Mouse (Mus musculus): Measurements from ENCODE around the gene Lta. TPM values are rescaled to one million over a fixed set of nuclear protein-coding genes. Genes with fewer than 3 reads are reported as not detected.

Gene Lta
- polyA plus RNA-seq, 1 experiment, result 1.1 TPM

DNA sequence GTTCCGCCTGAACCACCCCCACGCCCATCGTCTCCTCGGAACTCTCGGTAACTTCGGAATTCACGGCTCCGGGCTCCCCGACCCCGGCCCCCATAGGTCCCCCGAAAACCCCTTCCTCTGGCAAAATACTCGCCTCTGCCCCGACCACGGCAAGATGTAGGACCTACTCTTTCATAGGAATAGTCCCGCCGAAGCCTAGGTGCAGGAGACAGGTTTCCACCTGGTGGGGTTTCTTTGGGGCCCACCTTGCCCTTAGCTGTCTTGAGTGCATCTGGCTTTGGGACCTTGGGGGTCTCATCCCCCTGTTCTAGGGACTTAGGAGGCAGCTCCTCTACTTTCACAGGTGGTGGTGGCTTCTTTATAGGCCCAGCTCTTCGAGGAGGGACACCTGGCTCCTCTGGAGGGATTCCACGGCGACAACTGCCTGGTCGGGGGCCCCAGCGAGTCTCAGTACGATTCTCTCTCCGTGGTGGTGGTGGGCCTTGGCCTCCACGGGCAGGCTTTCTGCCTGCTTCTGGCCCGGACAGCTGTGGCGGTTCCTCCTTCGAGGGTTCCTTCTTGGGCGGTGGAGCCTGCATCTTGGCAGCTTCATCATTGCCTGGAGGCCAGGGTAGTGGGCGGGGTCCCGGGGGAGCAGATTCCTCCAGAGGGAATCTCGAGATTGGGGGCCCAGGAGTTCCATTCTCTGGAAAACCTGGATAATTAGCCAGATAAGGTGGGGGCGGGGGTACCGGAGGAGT, 48.5 kb downstream of the Lta start:
- Histone ChIP-seq H3K27ac (ENCODE audit: insufficient read depth, low read depth, low read length) (no peak overlapping the region), H3K36me3 (ENCODE audit: control insufficient read depth, insufficient read depth, low read length) (peaks cover 44% of the 10 kb centered on the region), H3K4me3 (ENCODE audit: insufficient read depth, low read depth, low read length) (no peak overlapping the region), H3K27me3 (replicated peaks; ENCODE audit: control insufficient read depth, insufficient read depth, low read length) (no peaks in the 10 kb centered on the region), H3K4me1 (ENCODE audit: control insufficient read depth, insufficient read depth, low read length) (peaks cover 2% of the 10 kb centered on the region; the same call in 1 of the 2 replicates)
- no peak for DNase-seq
- TF ChIP-seq POLR2A (IDR thresholded peaks at IDR 0.05; ENCODE audit: low read depth, low read length), result no peak
- no peak for TF ChIP-seq CTCF (conservative IDR thresholded peaks at IDR 0.05; ENCODE audit: insufficient read depth, insufficient read length, low read depth, low read length)
- 84% methylated on average over 33 of the region's 33 CpGs for WGBS

DNA sequence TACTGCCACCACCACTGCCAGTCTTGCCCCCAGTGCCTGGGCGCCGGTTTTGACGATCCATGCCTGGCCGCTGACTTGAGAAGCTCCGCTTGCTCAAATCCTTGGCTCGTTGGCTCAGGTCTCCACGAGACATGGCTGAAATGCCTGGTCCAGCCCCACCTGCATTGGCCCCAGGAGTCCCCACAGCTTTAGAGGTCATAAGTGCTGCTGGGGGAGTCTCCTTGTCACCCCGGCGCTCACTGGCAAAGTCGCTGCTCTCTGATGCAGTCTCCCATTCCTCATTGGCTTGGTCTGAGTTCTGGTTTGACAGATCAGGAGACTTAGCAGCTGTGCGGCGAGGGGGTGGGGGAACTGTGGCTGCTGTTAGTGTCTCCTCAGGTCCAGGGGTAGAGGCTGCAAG, 49.7 kb downstream of the Lta start:
- H3K27ac ChIP-seq (ENCODE audit: insufficient read depth, low read depth, low read length), result no peak overlapping the region
- H3K4me1 ChIP-seq (ENCODE audit: control insufficient read depth, insufficient read depth, low read length), result no peaks in the 10 kb centered on the region; the same call in 1 of the 2 replicates
- TF ChIP-seq POLR2A (IDR thresholded peaks at IDR 0.05; ENCODE audit: low read depth, low read length) (no peak), CTCF (conservative IDR thresholded peaks at IDR 0.05; ENCODE audit: insufficient read depth, insufficient read length, low read depth, low read length) (no peak)
- no peaks in the 10 kb centered on the region for H3K27me3 ChIP-seq (replicated peaks; ENCODE audit: control insufficient read depth, insufficient read depth, low read length)
- H3K4me3 ChIP-seq (ENCODE audit: insufficient read depth, low read depth, low read length), result no peak overlapping the region
- 80% methylated on average over 12 of the region's 12 CpGs for WGBS
- DNase-seq, result no peak
- peaks cover 38% of the 10 kb centered on the region for H3K36me3 ChIP-seq (ENCODE audit: control insufficient read depth, insufficient read depth, low read length)

DNA sequence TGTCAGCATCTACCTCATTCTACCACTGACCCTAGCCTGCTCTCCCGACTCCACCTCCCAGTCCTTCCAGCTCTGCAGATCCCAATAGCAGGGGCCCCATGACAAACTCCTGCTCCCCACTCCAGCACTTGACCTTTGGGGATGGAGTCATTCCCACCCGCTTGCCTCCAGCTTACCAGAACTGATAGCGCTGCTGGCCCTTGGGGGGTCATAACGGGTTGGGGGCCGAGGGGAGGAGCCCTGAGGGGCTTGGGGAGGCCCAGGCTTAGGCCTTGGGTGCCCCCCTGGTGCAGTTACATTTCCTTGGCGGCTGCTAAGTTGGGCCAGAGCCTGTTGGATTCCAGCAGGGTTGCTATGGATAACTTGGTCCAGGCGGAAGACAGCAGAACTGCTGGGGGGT, 50.5 kb downstream of the Lta start:
- H3K4me3 ChIP-seq (ENCODE audit: insufficient read depth, low read depth, low read length), result no peak overlapping the region
- H3K27me3 ChIP-seq (replicated peaks; ENCODE audit: control insufficient read depth, insufficient read depth, low read length), result no peaks in the 10 kb centered on the region
- no peaks in the 10 kb centered on the region; the same call in 1 of the 2 replicates for H3K4me1 ChIP-seq (ENCODE audit: control insufficient read depth, insufficient read depth, low read length)
- TF ChIP-seq CTCF (conservative IDR thresholded peaks at IDR 0.05; ENCODE audit: insufficient read depth, insufficient read length, low read depth, low read length) (no peak), POLR2A (IDR thresholded peaks at IDR 0.05; ENCODE audit: low read depth, low read length) (no peak)
- peaks cover 39% of the 10 kb centered on the region for H3K36me3 ChIP-seq (ENCODE audit: control insufficient read depth, insufficient read depth, low read length)
- WGBS, result 83% methylated on average over 7 of the region's 7 CpGs
- H3K27ac ChIP-seq (ENCODE audit: insufficient read depth, low read depth, low read length), result no peak overlapping the region
- no peak for DNase-seq

DNA sequence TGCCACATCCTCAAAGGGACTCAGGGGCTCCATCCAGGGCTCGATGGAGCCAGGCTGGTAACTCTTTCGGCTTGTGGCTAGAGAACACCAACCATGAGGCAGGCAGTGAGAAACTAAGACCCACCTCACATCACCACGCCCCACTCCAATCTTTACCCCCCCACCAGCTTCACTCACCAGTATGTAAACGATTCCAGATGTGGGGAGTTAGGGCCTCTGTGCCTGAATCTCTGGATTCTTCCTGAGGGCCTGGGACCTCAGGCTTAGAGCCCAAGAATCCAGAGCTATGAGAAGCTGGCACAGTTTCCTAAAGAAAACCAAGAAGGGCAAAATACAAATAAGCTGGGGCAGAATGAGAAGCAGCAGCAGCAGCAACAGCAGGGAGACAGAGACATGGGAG, 51.2 kb downstream of the Lta start:
- Histone ChIP-seq H3K4me1 (ENCODE audit: control insufficient read depth, insufficient read depth, low read length) (no peaks in the 10 kb centered on the region; the same call in 1 of the 2 replicates), H3K4me3 (ENCODE audit: insufficient read depth, low read depth, low read length) (no peak overlapping the region), H3K27ac (ENCODE audit: insufficient read depth, low read depth, low read length) (no peak overlapping the region), H3K36me3 (ENCODE audit: control insufficient read depth, insufficient read depth, low read length) (peaks cover 41% of the 10 kb centered on the region), H3K27me3 (replicated peaks; ENCODE audit: control insufficient read depth, insufficient read depth, low read length) (no peaks in the 10 kb centered on the region)
- DNase-seq, result no peak
- 82% methylated on average over 4 of the region's 4 CpGs for WGBS
- TF ChIP-seq POLR2A (IDR thresholded peaks at IDR 0.05; ENCODE audit: low read depth, low read length), result no peak
- no peak for TF ChIP-seq CTCF (conservative IDR thresholded peaks at IDR 0.05; ENCODE audit: insufficient read depth, insufficient read length, low read depth, low read length)

Other genes starting within 250 kb of the Lta start
- gene Hspa1b, start 246.1 kb downstream of the Lta start, polyA plus RNA-seq (2012; rRNA removed), result 38.8 and 56.5 TPM in 2 replicates
- gene Gm20481, start 235.4 kb downstream of the Lta start, polyA plus RNA-seq (2012; rRNA removed), result not detected in 2 replicates
- gene Hspa1a, start 233.2 kb downstream of the Lta start, polyA plus RNA-seq (2012; rRNA removed), result 23.4 and 31.5 TPM in 2 replicates
- gene Hspa1l, start 232.6 kb downstream of the Lta start, polyA plus RNA-seq (2012; rRNA removed), result 0.33 and 0.58 TPM in 2 replicates
- 70.2 and 88.2 TPM in 2 replicates for gene Lsm2, start 223.5 kb downstream of the Lta start, polyA plus RNA-seq (2012; rRNA removed)
- 52.5 and 64.5 TPM in 2 replicates for gene Vars, start 204.4 kb downstream of the Lta start, polyA plus RNA-seq (2012; rRNA removed)
- gene Vwa7, start 188.8 kb downstream of the Lta start, polyA plus RNA-seq (2012; rRNA removed), result 0.80 and 0.89 TPM in 2 replicates
- 0.69 and 0.77 TPM in 2 replicates for gene Sapcd1, start 177.3 kb downstream of the Lta start, polyA plus RNA-seq (2012; rRNA removed)
- gene Msh5, start 158.6 kb downstream of the Lta start, polyA plus RNA-seq (2012; rRNA removed), result 1.6 and 2.4 TPM in 2 replicates
- gene Clic1, start 155.4 kb downstream of the Lta start, polyA plus RNA-seq (2012; rRNA removed), result 105 and 117 TPM in 2 replicates
- gene Ddah2, start 146.3 kb downstream of the Lta start, polyA plus RNA-seq (2012; rRNA removed), result 37.7 and 41.0 TPM in 2 replicates
- gene Ly6g6c, start 140.0 kb downstream of the Lta start, polyA plus RNA-seq (2012; rRNA removed), result 0.13 and 0.16 TPM in 2 replicates
- gene Mpig6b, start 139.2 kb downstream of the Lta start, polyA plus RNA-seq (2012; rRNA removed), result 0.46 and 0.66 TPM in 2 replicates
- 2.1 and 2.5 TPM in 2 replicates for gene Ly6g6e, start 128.4 kb downstream of the Lta start, polyA plus RNA-seq (2012; rRNA removed)
- 8.1 and 8.9 TPM in 2 replicates for gene Ly6g6d, start 127.3 kb downstream of the Lta start, polyA plus RNA-seq (2012; rRNA removed)
- not detected in 2 replicates for gene Ly6g6f, start 119.7 kb downstream of the Lta start, polyA plus RNA-seq (2012; rRNA removed)
- gene Abhd16a, start 116.1 kb downstream of the Lta start, polyA plus RNA-seq (2012; rRNA removed), result 156 and 217 TPM in 2 replicates
- not detected in 2 replicates for gene Ly6g5c, start 97.1 kb downstream of the Lta start, polyA plus RNA-seq (2012; rRNA removed)
- gene Ly6g5b, start 89.9 kb downstream of the Lta start, polyA plus RNA-seq (2012; rRNA removed), result 0.81 and 1.0 TPM in 2 replicates
- 15.1 and 15.5 TPM in 2 replicates for gene Gpank1, start 83.9 kb downstream of the Lta start, polyA plus RNA-seq (2012; rRNA removed)
- gene Csnk2b, start 83.3 kb downstream of the Lta start, polyA plus RNA-seq (2012; rRNA removed), result 434 and 474 TPM in 2 replicates
- 10.7 and 12.9 TPM in 2 replicates for gene D17H6S53E, start 79.0 kb downstream of the Lta start, polyA plus RNA-seq (2012; rRNA removed)
- gene Apom, start 73.3 kb downstream of the Lta start, polyA plus RNA-seq (2012; rRNA removed), result 138 and 157 TPM in 2 replicates
- gene Bag6, start 70.2 kb downstream of the Lta start, polyA plus RNA-seq (2012; rRNA removed), result 145 and 160 TPM in 2 replicates
- gene Prrc2a, start 40.5 kb downstream of the Lta start, polyA plus RNA-seq (2012; rRNA removed), result 237 and 272 TPM in 2 replicates
- gene Aif1, start 29.3 kb downstream of the Lta start, polyA plus RNA-seq (2012; rRNA removed), result 0.65 and 2.6 TPM in 2 replicates
- gene Lst1, start 16.9 kb downstream of the Lta start, polyA plus RNA-seq (2012; rRNA removed), result 9.4 and 17.7 TPM in 2 replicates
- 2.5 and 20.9 TPM in 2 replicates for gene Ltb, start 10.9 kb downstream of the Lta start, polyA plus RNA-seq (2012; rRNA removed)
- 0.64 and 0.94 TPM in 2 replicates for gene Tnf, start 3.3 kb downstream of the Lta start, polyA plus RNA-seq (2012; rRNA removed)
- gene Gm16181, start 15.5 kb upstream of the Lta start, polyA plus RNA-seq (2012; rRNA removed), result not detected in 2 replicates
- gene Atp6v1g2, start 28.3 kb upstream of the Lta start, polyA plus RNA-seq (2012; rRNA removed), result 6.6 and 6.7 TPM in 2 replicates
- gene Nfkbil1, start 30.4 kb upstream of the Lta start, polyA plus RNA-seq (2012; rRNA removed), result 11.5 and 11.7 TPM in 2 replicates
- gene Ddx39b, start 36.4 kb upstream of the Lta start, polyA plus RNA-seq (2012; rRNA removed), result 203 and 206 TPM in 2 replicates
- 340 and 351 TPM in 2 replicates for gene H2-D1, start 57.4 kb upstream of the Lta start, polyA plus RNA-seq (2012; rRNA removed)
- gene H2-Q1, start 115.1 kb upstream of the Lta start, polyA plus RNA-seq (2012; rRNA removed), result 0.03 TPM in 1 of 2 replicates, not detected in the other
- 2.1 and 2.4 TPM in 2 replicates for gene H2-Q2, start 136.9 kb upstream of the Lta start, polyA plus RNA-seq (2012; rRNA removed)
- 48.1 and 55.9 TPM in 2 replicates for gene H2-Q4, start 174.3 kb upstream of the Lta start, polyA plus RNA-seq (2012; rRNA removed)
- 72.1 and 84.0 TPM in 2 replicates for gene H2-Q6, start 219.5 kb upstream of the Lta start, polyA plus RNA-seq (2012; rRNA removed)
- gene H2-Q7, start 233.8 kb upstream of the Lta start, polyA plus RNA-seq (2012; rRNA removed), result 112 and 139 TPM in 2 replicates

All from kidney, adult 2 months (tissue).